Mouse (Mus musculus) lung, adult 2 months (tissue): Measurements from ENCODE around the gene Lama5. TPM values are rescaled to one million over a fixed set of nuclear protein-coding genes. Genes with fewer than 3 reads are reported as not detected.
"Not testable (repeated sequence)": the region's sequence is repeated elsewhere in the genome, so short reads cannot be mapped to it uniquely, and the experiment has no call there.

Experiments
- DNase-seq: peaks from one replicate; pipeline ENCODE4 v3.0.0; 2022
- H3K4me1 ChIP-seq: fragments of 200-500 bp; 2 replicates; pipeline ENCODE4 v1.6.1; 2011; ENCODE audit warnings: low read length; ENCODE audit not compliant: control insufficient read depth, insufficient read depth
- H3K4me3 ChIP-seq: fragments of 200-500 bp; replicated peaks from 2 replicates; pipeline ENCODE3; 2011; ENCODE audit warnings: low read depth, mild to moderate bottlenecking, control low read depth, low read length; ENCODE audit errors: extremely low read depth
- CTCF ChIP-seq: fragments of 200-500 bp; IDR thresholded peaks from 2 replicates; pipeline ENCODE4 v1.5.1; 2011; ENCODE audit warnings: mild to moderate bottlenecking, low read length, control low read depth; ENCODE audit not compliant: insufficient read depth
- POLR2A ChIP-seq: fragments of 200-500 bp; IDR thresholded peaks from 2 replicates; pipeline ENCODE4 v1.6.1; 2011; ENCODE audit warnings: low read depth, mild to moderate bottlenecking, control low read depth, low read length, borderline replicate concordance; ENCODE audit errors: extremely low read depth
- WGBS: fragments of 180-500 bp; shearing (Covaris S2); methylation state at CpG from one replicate; pipeline ENCODE4 v1.1.7; 2018; 5-methylcytosine and 5-hydroxymethylcytosine counted together
- polyA plus RNA-seq: library from polyadenylated mRNA; depleted of rRNA; stranded (reverse); fragments of >200 nt; gene quantifications from 2 replicates; pipeline ENCODE4 v1.2.3, GENCODE M21; 2012

Gene Lama5
- polyA plus RNA-seq, 1 experiment = 148 TPM

DNA sequence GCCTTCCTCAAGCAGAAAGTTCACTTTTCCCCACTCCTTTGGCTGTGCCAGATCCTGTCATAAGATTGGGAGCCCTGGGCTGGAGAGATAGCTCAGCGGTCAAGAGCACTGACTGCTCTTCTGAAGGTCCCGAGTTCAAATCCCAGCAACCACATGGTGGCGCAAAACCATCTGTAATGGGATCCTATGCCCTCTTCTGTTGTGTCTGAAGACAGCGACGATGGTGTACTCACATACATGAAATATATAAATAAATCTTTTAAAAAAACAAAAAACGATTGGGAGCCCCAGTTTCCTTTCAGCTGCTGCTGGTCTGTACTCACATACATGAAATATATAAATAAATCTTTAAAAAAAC lies 40.9 kb downstream of the Lama5 start:
- Histone ChIP-seq H3K4me3 (no peak overlapping the region), H3K4me1 (no peaks in the 10 kb centered on the region)
- no peak for TF ChIP-seq POLR2A
- no peak for TF ChIP-seq CTCF
- DNase-seq = no peak
- 69% methylated on average over 6 of the region's 6 CpGs for WGBS

DNA sequence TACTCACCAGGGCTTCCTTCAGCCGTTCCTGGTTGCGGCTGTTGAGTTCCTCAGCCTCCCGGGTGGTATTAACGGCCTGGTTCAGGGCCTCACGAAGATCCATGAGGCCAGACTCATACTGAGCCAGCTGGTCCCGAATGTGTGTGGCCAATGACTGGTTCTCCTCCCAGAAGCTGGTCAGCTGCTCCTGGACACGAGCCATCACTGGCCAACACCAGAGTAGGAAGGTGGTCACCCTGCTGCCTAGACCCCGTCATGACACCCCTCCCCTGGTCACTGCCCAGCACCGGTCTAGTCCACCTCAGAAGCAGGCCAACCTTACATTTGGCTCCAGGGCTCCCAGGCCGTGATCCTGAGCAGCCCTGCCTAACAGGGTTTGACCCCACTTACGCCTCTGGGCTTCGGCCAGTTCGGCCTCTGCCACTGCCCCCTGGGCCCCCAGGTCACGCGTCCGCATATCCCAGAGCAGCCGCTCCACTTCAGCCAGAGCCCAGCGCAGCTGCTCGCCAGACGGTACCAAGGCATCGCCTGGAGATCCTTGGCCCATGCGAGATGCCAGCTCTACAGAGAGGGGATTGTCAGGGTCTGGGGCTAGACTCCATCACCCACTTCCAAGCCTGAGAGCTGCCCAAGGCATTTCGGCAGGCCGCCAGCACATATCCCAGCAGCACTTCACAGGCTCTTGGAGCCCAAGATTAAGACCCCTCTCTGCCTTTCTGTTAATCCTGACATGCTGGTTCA lies 41.5 kb downstream of the Lama5 start:
- 81% methylated on average over 24 of the region's 24 CpGs for WGBS
- DNase-seq = no peak
- no peak overlapping the region for H3K4me3 ChIP-seq
- no peaks in the 10 kb centered on the region for H3K4me1 ChIP-seq
- TF ChIP-seq CTCF (no peak), POLR2A (no peak)

DNA sequence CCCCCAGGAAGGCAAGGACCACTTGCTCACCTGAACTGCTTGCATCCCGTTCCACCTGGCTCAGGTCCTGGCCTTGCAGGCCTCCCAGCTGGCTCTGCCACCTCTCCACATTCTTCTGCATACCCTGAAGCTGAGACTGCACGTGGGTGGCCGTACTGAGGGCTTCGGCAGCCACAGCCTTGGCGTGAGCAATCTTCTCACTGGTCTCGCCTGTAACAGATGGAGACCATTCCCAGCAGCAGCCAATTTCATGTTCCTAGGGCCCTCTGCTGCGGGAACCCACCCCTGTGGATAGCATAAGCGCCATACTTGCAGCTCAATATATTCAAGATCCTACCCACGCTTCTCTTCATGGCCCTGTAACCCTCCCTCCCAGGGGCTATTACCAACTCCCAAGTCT lies 44.1 kb downstream of the Lama5 start:
- Histone ChIP-seq H3K4me1 (no peaks in the 10 kb centered on the region), H3K4me3 (no peak overlapping the region)
- DNase-seq = no peak
- WGBS = 78% methylated on average over 9 of the region's 9 CpGs
- TF ChIP-seq POLR2A = no peak
- TF ChIP-seq CTCF = no peak

DNA sequence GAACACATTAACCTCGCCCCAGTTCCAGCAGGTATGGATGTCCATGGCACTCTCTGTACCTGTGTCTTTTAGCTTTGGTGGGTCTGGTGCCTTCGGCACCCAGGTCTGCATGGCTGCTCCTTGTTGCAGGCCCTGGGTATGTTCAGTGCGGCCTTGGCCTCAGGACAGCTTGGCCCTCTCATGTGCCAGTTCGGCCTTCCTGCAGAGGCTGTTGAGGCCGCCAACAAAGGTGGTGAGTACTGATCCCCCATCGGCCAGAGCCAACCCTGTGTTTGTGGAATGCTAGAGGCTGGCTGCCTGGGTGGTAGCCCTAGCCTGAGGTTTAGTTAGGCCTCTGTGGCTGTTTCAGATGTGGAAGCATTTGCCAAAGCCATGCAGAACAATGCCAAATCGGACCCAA lies 49.9 kb downstream of the Lama5 start:
- no peak overlapping the region for H3K4me3 ChIP-seq
- DNase-seq = no peak
- TF ChIP-seq CTCF (no peak), POLR2A (no peak)
- peaks cover 21% of the 10 kb centered on the region for H3K4me1 ChIP-seq
- 88% methylated on average over 7 of the region's 7 CpGs for WGBS

DNA sequence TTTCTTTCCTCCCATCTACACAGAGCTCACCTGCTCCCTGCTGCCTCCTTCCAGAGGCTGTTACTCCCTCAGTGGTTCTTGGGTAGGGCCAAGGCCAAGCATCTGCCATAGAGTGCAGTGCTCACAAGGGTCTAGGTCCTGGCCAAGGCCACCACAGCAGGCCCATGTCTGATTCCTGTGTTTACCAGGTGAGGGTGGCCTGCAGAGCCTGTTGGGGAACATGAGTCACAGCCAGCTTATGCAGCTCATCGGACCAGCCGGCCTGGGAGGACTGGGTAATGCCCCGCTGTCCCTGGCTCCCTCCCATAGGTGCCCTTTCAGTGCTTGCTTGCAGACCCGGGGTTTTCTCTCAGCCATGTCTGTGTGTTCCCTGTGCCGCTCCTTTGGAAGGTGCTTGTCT lies 51.5 kb downstream of the Lama5 start:
- H3K4me3 ChIP-seq = no peak overlapping the region
- no peak for DNase-seq
- TF ChIP-seq CTCF = no peak
- 78% methylated on average over 5 of the region's 5 CpGs for WGBS
- peaks cover 21% of the 10 kb centered on the region for H3K4me1 ChIP-seq

DNA sequence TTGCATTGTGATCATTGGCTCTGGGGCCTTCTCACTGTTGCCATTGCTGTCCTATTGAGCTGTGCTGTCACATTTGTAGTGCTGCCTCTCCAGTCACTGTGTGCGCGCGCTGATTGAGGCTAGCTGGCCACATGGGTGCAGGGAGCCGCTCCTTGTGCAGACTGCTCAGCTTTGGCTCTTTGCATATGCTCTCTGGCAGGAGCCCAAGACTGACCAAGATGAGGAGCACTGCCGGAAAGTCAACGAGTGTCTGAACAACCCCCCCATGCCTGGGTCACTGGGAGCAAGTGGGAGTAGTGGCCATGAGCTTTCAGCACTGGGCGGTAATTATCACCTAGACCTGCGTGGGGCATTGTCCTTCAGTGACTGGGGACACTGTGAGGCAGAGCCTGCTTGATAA lies 51.9 kb downstream of the Lama5 start:
- not testable (repeated sequence) for H3K4me3 ChIP-seq, DNase-seq
- WGBS = 59% methylated on average over 8 of the region's 8 CpGs
- peaks cover 21% of the 10 kb centered on the region for H3K4me1 ChIP-seq

DNA sequence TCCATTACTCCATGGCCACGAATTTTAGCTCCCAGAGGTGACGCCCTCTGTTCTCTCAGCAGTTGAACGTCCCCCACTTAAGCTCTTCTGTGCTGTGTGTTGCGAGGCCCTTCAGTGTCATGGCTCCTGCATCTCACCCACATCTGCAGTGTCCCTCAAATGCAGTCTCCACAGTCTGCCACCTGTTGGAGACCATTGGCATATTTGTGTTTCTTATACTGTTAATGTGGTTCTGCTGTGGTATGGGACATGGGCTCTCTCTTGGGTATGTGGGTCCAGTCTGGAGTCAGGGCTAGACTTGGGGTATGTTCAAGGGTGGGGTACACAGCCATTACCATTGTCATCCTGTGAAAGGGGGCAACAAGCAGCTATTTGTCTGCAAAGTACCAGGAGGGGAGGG lies 52.5 kb downstream of the Lama5 start:
- DNase-seq = no peak
- WGBS = 65% methylated on average over 4 of the region's 4 CpGs
- Histone ChIP-seq H3K4me1 (peaks cover 21% of the 10 kb centered on the region), H3K4me3 (no peak overlapping the region)
- TF ChIP-seq CTCF = no peak
- TF ChIP-seq POLR2A = no peak

DNA sequence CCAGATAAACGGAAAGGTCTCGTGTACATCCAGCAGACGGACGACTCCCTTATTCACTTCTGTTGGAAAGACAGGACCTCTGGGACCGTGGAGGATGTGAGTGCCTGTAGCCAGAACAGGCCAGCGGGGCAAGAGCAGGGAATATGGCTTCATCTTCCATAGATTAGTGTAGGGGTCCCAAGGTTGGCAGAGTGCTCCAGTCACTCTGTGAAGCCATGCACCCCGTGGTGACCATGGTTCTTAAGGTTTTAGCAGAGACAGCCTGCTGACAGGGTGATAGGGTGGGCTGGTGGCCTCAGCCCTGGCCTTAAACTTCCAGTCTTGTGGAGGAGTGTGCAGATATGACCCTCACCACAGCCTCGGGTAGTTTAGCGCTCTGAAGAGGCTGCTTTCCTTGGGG lies 53.5 kb downstream of the Lama5 start:
- TF ChIP-seq POLR2A (no peak), CTCF (no peak)
- 2% methylated on average over 9 of the region's 9 CpGs for WGBS
- Histone ChIP-seq H3K4me1 (peaks cover 21% of the 10 kb centered on the region), H3K4me3 (peak overlapping the region; percentile 71)
- DNase-seq = no peak

DNA sequence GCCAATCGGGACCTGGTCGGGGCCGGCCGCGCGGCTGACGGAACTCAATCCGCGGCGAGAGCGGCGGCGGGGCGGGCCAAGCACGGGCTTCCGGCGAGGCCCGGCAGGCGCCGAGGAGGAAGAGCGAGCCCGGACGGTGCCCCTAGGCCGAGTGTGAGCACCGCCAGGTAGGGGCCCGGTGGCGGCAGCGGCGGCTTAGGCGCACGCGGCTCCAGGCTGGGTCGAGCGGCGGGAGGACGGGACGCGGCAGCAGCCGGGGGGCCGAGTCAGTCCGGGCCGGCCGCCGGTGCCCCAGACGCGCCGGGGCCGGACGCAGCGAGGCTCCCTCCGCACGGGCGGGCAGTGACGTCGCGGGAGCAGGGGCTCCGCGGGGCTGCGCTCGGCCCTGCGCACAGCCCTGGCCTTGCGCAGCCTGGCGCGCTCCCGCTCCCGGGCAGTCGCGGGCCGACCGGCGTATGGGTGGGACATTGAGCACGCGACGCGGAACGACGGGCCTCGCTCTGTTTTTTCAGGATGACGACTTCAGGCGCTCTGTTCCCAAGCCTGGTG lies 54.1 kb downstream of the Lama5 start:
- H3K4me3 ChIP-seq = peak overlapping the region; percentile 88
- H3K4me1 ChIP-seq = peaks cover 21% of the 10 kb centered on the region
- no peak for TF ChIP-seq CTCF
- peak; percentile 76 for TF ChIP-seq POLR2A
- WGBS = under 1% methylated on average over 67 of the region's 80 CpGs
- DNase-seq = no peak

DNA sequence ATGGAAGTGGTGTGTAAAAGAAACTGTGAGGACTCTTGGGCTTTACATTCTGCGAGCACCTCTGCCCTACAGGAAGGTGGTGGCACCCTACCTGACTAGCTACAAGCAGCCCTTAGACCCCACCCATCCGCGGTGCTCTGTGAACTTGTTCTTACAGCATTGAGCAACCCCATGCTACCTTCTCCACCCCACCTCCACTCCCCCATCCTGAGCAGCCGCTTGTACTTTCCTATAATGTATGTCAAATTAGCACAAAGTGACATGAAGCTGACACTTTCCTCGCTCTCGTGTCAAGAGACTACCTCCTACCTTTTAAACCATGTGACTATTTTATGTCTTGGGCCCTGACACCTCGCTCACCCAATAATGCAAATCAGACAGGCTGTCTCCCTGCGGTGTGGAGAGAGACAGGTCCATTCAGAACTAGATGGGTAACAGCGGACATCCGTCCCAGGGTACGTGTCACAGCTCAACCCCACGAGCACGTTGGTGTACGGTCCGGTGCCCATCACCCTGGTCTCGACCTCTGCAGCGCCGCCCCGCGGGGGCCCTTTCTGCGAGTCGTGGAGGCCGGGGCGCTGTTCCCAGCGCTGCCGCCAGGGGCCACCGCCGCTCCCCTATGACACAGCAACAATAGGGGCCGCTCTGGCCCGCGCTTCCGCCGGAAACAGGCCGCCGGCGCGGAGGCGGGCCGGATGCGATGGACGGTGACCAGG lies 54.7 kb downstream of the Lama5 start, which contains the start of gene Adrm1:
Gene Adrm1 (plus strand): TSS at position 680 of the 716 bp plus-strand sequence.
- WGBS = 4% methylated on average over 41 of the region's 41 CpGs
- TF ChIP-seq POLR2A = no peak
- TF ChIP-seq CTCF = peak; percentile 40

More for the DNA sequence above, 54.7 kb downstream of the Lama5 start, which contains the start of gene Adrm1:
- Histone ChIP-seq H3K4me1 (peaks cover 21% of the 10 kb centered on the region), H3K4me3 (peak within 1 kb of the TSS; percentile 88)
- peak; percentile 96 for DNase-seq
